Mouse (Mus musculus) kidney, embryonic 15.5 days (tissue): ENCODE data around the gene Tmem183a. TPM values are rescaled to one million over a fixed set of nuclear protein-coding genes. Genes with fewer than 3 reads are reported as not detected.

Experiments used
- ATAC-seq: fragments of 200-750 bp; cut with Nextera tagmentation; replicated peaks from 2 replicates; pipeline ENCODE4 v1.8.0; 2017; ENCODE audit warnings: moderate TSS enrichment; ENCODE audit not compliant: low FRiP score
- H3K27ac ChIP-seq: fragments of 300-500 bp; sonication (generic); 2 replicates; pipeline ENCODE4 v1.5.1; 2015; ENCODE audit warnings: mild to moderate bottlenecking, inconsistent platforms
- H3K27me3 ChIP-seq: fragments of 300-500 bp; sonication (generic); 2 replicates; pipeline ENCODE4 v1.6.1; 2015; ENCODE audit warnings: inconsistent platforms
- H3K36me3 ChIP-seq: fragments of 300-500 bp; sonication (generic); 2 replicates; pipeline ENCODE4 v1.6.1; 2015; ENCODE audit warnings: inconsistent platforms
- H3K4me1 ChIP-seq: fragments of 300-500 bp; sonication (generic); 2 replicates; pipeline ENCODE4 v1.6.1; 2015; ENCODE audit warnings: inconsistent platforms
- H3K4me2 ChIP-seq: fragments of 300-500 bp; sonication (generic); 2 replicates; pipeline ENCODE4 v1.6.1; 2015; ENCODE audit warnings: moderate library complexity, mild to moderate bottlenecking, inconsistent platforms
- H3K4me3 ChIP-seq: fragments of 300-500 bp; sonication (generic); replicated peaks from 2 replicates; pipeline ENCODE4 v1.5.1; 2015; ENCODE audit warnings: mild to moderate bottlenecking, inconsistent platforms
- H3K9ac ChIP-seq: fragments of 300-500 bp; sonication (generic); 2 replicates; pipeline ENCODE4 v1.6.1; 2015; ENCODE audit warnings: mild to moderate bottlenecking, inconsistent platforms
- H3K9me3 ChIP-seq: fragments of 300-500 bp; sonication (generic); replicated peaks from 2 replicates; pipeline ENCODE4 v1.6.1; 2016; ENCODE audit warnings: inconsistent platforms
- WGBS: fragments of 180-500 bp; shearing (Covaris S2); methylation state at CpG from one replicate; pipeline ENCODE4 v1.1.7; 2015; ENCODE audit warnings: mixed read lengths; 5-methylcytosine and 5-hydroxymethylcytosine counted together
- polyA plus RNA-seq: library from polyadenylated mRNA; unstranded; fragments of >200 nt; fragmentation: Nextera tagmentation; extraction: Ambion mirVana; gene quantifications from 2 replicates; pipeline ENCODE4 v1.2.1, GENCODE M21; 2015

The Tmem183a gene
- polyA plus RNA-seq, 1 experiment from 2014 or later, result 79.0 TPM

DNA sequence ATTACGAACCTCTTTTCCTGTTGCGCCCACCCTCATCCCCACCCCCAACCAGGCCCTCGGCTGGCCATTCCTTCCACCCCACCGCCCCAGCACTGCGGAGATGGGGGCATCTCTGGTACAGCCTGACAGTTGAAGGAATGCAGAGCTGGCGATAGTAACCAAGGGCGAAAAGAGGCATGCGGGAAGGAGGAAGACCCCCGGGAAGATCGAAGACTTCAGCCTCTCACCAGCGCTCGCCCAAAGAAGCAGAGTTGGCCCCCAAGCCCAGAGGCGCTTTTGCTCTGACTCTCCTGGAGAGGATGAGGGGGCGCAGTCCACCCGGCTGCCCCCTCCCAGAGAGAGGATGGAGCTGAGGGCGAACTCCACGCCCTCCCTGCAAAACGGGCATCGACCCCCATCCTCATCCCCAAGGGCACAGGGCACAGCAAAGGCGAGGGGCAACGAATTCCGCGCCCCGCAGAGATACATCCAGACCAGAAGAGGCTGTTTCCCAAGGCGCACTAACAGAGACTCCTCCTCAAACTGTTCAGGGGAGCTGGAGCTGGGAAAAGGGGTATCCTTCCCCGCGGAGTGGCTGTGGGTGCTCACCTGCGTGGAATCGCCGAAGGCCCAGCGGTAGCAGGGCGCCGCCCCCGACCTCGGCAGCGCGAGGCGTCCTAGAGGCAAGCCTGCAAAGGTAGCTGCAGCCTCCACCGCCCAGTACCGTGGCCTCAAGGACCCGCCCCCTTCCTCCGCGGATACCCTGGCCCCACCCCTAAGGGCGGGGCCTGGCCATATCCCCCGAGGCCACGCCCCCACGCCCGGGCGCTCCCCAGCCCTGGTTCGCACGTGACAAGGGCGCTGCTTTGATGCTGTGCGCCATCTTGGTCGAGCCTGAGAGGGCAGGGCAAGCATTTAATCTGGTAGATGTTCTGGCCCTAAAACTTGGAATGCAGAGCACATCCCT is 17.5 kb downstream of the Tmem183a start:
- Histone ChIP-seq H3K9ac (peak overlapping the region; percentile 27), H3K4me3 (peak overlapping the region; percentile 56), H3K9me3 (no peaks in the 10 kb centered on the region), H3K27me3 (no peaks in the 10 kb centered on the region), H3K27ac (no peak overlapping the region), H3K4me2 (peak overlapping the region; percentile 89), H3K36me3 (peaks cover 28% of the 10 kb centered on the region), H3K4me1 (peaks cover 16% of the 10 kb centered on the region)
- ATAC-seq, result peak; percentile 95
- WGBS, result 2% methylated on average over 54 of the region's 54 CpGs

- H3K9ac ChIP-seq, result 0 out of 2 replicates have a peak overlapping the region, but pooled peaks have one; percentile 27
- no peaks in the 10 kb centered on the region for H3K9me3 ChIP-seq
- no peak overlapping the region for H3K27ac ChIP-seq
- peak overlapping the region; percentile 89 for H3K4me2 ChIP-seq
- no peaks in the 10 kb centered on the region for H3K27me3 ChIP-seq
- ATAC-seq, result no peak
- H3K4me3 ChIP-seq, result peak overlapping the region; percentile 56
- WGBS, result 13% methylated on average over 2 of the region's 2 CpGs
- peaks cover 16% of the 10 kb centered on the region for H3K4me1 ChIP-seq
- H3K36me3 ChIP-seq, result peaks cover 24% of the 10 kb centered on the region
Measured at GRCm38 (mm10) chr1:134343567-134343966, 18.2 kb downstream of the Tmem183a start.

- ATAC-seq, result no peak
- WGBS, result 76% methylated on average over 8 of the region's 8 CpGs
- Histone ChIP-seq H3K9me3 (no peaks in the 10 kb centered on the region), H3K27ac (no peak overlapping the region), H3K36me3 (peaks cover 22% of the 10 kb centered on the region), H3K4me1 (peaks cover 16% of the 10 kb centered on the region), H3K4me3 (no peak overlapping the region), H3K9ac (no peak overlapping the region), H3K4me2 (no peak overlapping the region), H3K27me3 (no peaks in the 10 kb centered on the region)
Measured at GRCm38 (mm10) chr1:134342781-134343310, 18.9 kb downstream of the Tmem183a start.

DNA sequence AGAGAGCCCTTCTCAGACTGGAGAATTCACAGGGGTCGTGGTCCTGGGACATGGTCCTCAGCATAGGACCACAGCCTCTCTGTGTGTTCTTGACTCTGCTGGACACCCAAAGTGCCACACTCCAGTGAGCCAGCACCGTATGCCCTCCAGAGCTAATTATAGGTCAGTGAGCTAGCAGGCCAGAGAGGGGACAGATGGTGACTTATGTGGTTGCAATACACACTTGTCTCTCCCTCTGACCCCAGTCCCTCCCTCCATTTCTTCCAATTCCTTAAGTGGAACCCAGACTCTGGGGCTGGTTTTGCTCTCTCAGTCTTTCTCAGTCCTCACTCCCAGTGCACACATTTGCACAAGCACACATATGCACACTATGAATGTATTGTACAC is 19.5 kb downstream of the Tmem183a start:
- Histone ChIP-seq H3K4me2 (no peak overlapping the region), H3K36me3 (peaks cover 17% of the 10 kb centered on the region), H3K27ac (no peak overlapping the region), H3K9me3 (no peaks in the 10 kb centered on the region), H3K4me3 (no peak overlapping the region), H3K27me3 (no peaks in the 10 kb centered on the region), H3K9ac (no peak overlapping the region), H3K4me1 (peaks cover 16% of the 10 kb centered on the region)
- no peak for ATAC-seq
- 44% methylated on average over 2 of the region's 2 CpGs for WGBS

DNA sequence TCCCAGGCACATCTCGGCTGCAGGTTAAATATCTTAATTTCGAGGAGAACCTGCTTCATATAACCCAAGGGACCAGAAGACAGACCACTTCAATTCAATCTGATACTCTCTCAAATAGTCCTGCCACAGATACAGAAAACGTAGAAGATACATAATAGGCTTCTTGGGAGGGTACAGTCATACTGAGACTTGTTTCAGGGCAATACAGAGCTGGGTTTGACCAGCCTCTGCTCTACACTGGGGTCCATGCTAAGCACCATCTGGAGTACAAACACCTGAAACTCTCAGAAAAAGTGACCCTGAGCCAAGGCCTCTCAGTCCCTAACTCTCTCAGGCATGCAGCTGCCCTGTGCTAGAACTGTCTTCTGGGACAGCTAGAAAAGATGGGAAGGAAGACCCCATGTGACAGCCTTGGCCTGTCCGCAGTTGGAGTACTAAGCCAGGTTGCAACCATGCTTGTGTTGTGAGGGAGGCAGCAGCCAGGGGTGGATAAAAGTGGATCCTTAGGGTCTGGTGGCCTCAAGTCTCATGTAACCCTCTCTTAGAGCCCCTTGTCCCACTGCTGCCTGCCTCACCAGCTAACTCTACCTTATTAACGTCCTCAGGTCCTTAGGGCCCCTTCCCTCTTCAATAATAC is 20.0 kb downstream of the Tmem183a start:
- H3K27ac ChIP-seq, result no peak overlapping the region
- peaks cover 16% of the 10 kb centered on the region for H3K4me1 ChIP-seq
- peaks cover 12% of the 10 kb centered on the region for H3K36me3 ChIP-seq
- no peaks in the 10 kb centered on the region for H3K9me3 ChIP-seq
- 80% methylated on average over 5 of the region's 5 CpGs for WGBS
- no peak overlapping the region for H3K4me3 ChIP-seq
- no peaks in the 10 kb centered on the region for H3K27me3 ChIP-seq
- ATAC-seq, result no peak
- H3K4me2 ChIP-seq, result no peak overlapping the region
- no peak overlapping the region for H3K9ac ChIP-seq

DNA sequence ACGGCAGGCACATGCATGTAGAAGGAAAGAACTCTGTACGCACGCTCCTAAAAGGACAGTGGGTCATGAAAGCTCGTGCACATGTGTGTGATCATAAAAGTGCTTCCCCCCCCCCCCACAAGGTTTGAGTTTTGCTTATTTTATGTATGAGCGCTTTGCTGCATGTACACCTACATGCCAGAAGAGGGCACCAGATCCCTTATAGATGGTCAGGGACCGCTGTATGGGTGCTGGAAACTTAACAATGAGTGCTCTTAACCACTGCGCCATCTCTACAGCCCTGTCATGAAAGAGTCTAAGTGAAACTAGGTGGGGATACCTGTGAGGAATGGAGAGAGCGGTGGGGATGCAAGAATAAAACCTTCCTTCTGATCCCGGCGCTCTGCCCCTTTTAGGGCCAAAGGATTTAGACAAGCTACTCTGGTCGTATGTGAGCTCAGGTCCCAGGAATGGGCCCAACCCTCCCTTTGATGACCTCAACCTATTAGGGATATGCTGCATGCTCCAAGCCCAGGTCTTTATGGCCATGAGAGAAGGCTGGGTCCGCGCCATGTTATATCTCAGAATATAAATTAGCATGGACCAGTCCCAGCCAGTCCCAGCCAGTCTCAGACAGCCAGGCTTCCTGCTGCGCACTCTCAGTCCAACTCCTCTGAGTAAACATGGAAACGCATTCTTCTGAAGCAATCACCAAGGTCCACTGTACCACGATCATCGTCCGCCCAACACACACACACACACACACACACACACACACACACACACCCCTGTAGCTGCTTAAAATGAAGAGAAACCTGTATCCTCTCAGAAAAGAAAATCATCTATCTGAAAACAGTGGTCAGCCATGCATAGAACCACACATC is 21.8 kb downstream of the Tmem183a start:
- peaks cover 16% of the 10 kb centered on the region for H3K4me1 ChIP-seq
- 91% methylated on average over 18 of the region's 18 CpGs for WGBS
- H3K4me3 ChIP-seq, result no peak overlapping the region
- no peak for ATAC-seq
- no peaks in the 10 kb centered on the region for H3K27me3 ChIP-seq
- H3K27ac ChIP-seq, result no peak overlapping the region
- H3K4me2 ChIP-seq, result no peak overlapping the region
- H3K9me3 ChIP-seq, result no peaks in the 10 kb centered on the region
- no peaks in the 10 kb centered on the region for H3K36me3 ChIP-seq
- H3K9ac ChIP-seq, result no peak overlapping the region

DNA sequence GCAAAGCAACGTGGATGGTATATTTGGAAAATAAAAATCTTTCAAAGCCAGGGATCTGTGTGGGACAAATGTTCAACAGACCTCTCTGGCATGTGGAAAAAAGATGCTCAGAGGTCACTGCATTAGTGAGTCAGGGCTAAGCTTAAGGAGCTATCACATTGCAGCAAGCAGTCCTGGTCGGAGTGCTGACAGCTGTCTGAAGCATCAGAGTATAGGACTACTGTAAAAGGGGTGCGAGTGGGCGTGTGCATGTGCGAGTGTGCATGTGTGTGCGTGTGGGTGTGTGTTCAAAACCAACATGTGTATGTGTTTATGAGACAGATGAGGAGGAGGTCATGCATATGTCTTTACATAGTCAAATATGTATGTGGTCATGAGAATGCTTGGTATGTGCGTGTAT is 22.6 kb downstream of the Tmem183a start:
- H3K27ac ChIP-seq, result no peak overlapping the region
- H3K4me3 ChIP-seq, result no peak overlapping the region
- no peak overlapping the region for H3K4me2 ChIP-seq
- no peak overlapping the region for H3K9ac ChIP-seq
- no peaks in the 10 kb centered on the region for H3K9me3 ChIP-seq
- H3K36me3 ChIP-seq, result no peaks in the 10 kb centered on the region
- H3K4me1 ChIP-seq, result peaks cover 7% of the 10 kb centered on the region
- no peak for ATAC-seq
- H3K27me3 ChIP-seq, result no peaks in the 10 kb centered on the region
- WGBS, result 84% methylated on average over 7 of the region's 7 CpGs

- no peak overlapping the region for H3K4me2 ChIP-seq
- no peak overlapping the region for H3K27ac ChIP-seq
- H3K9me3 ChIP-seq, result no peaks in the 10 kb centered on the region
- H3K9ac ChIP-seq, result no peak overlapping the region
- no peaks in the 10 kb centered on the region for H3K36me3 ChIP-seq
- H3K4me1 ChIP-seq, result peaks cover 9% of the 10 kb centered on the region
- no peaks in the 10 kb centered on the region for H3K27me3 ChIP-seq
- H3K4me3 ChIP-seq, result no peak overlapping the region
- ATAC-seq, result no peak
- WGBS, result 68% methylated on average over 11 of the region's 11 CpGs
Measured at GRCm38 (mm10) chr1:134336958-134337710, 24.6 kb downstream of the Tmem183a start.

DNA sequence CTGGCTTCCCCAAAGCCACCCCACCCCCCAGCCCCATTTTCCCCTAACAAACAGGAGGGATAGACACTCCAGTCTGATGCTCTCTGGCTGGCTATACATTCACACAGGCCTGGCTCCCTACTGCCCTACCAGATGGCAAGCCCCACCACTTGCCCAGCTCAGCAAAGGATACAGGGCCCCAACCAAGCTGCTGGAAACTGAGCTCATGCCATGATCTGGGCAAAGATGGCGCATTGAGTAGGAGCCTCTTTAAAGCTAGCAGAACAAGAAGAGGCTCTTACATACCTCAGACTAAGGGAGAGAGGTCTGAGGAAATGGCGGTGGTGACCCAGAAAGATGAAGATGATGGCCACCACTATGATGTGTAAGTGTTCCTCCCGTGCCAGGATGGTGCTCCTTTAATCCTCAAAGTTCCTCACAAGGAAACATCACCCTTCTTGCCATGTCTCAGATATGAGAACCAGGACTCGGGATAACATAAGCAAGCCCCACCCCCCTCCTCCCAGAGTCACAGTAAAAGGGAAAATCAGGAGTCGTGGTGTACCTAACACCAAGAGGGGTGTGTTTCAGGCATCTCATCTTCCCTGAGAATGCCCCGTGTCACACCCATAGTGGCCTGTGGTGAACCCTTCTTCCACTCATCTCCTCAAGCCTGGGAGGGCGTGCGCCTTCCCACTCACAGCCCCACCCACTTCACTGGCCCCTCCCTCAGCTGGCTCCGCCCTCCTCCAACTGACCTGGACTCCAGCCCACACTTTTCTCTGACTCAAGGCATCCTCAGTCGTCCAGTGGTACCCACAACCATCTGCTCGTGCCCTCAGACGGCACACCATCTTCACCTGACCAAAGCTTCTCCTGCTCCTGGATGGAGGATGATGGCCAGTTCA is 25.6 kb downstream of the Tmem183a start:
- H3K27ac ChIP-seq, result no peak overlapping the region
- 88% methylated on average over 12 of the region's 12 CpGs for WGBS
- no peaks in the 10 kb centered on the region for H3K9me3 ChIP-seq
- H3K9ac ChIP-seq, result no peak overlapping the region
- H3K4me2 ChIP-seq, result no peak overlapping the region
- H3K4me3 ChIP-seq, result no peak overlapping the region
- H3K27me3 ChIP-seq, result no peaks in the 10 kb centered on the region
- H3K36me3 ChIP-seq, result no peaks in the 10 kb centered on the region
- H3K4me1 ChIP-seq, result peaks cover 11% of the 10 kb centered on the region
- no peak for ATAC-seq

GRCm38 (mm10) chr1:134335211-134335923 is 26.4 kb downstream of the Tmem183a start:
- ATAC-seq, result no peak
- Histone ChIP-seq H3K4me3 (no peak overlapping the region), H3K9ac (no peak overlapping the region), H3K36me3 (no peaks in the 10 kb centered on the region), H3K9me3 (no peaks in the 10 kb centered on the region), H3K27ac (no peak overlapping the region), H3K4me2 (no peak overlapping the region), H3K4me1 (peaks cover 11% of the 10 kb centered on the region), H3K27me3 (no peaks in the 10 kb centered on the region)
- 70% methylated on average over 13 of the region's 13 CpGs for WGBS
